Mouse (Mus musculus): ENCODE measurements around the gene Rbmxl1. TPM values are rescaled to one million over a fixed set of nuclear protein-coding genes. Genes with fewer than 3 reads are reported as not detected.
"Not testable (repeated sequence)": the region's sequence is repeated elsewhere in the genome, so short reads cannot be mapped to it uniquely, and the experiment has no call there.

The Rbmxl1 gene
- polyA plus RNA-seq, 1 experiment, result 25.7 TPM

DNA sequence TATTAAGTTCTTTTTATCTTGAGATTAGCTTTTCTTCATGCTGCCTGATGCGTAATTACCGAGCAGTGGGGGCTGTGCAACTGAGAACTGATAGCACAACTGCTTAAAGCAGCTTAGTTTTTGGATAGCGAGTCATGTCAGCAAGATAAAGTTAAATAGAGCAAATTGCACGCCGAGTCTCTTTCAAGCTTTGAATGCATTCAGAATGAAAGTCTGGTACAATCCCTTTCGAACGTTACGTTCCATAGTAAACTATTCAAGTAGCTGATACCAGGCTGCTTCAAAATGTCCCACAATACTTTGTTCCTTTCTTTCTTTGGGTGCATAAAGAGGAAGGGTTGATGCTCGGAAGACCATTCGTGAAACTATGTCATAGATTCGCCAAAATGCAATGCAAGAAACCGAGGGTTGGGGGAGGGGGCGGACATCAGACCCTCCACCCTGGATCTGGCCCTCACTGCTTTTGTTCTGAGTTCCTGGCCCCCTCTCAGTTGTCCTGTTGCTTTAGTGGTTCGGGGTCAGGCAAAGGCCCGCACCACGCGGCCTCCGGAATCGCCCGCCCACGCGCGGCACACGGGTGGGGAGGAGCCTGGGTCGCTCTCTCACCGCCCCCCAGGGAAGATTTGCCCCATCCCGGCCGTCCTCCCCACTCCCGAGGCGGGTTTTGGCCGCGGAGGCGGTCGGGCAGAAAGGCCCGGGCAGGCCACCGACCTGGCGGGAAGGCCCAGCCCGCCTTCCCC, 549 bp downstream of the Rbmxl1 start:
- DNase-seq (ENCODE audit: low read depth, low spot score), result no peak
- WGBS, result 1% methylated on average over 38 of the region's 38 CpGs

DNA sequence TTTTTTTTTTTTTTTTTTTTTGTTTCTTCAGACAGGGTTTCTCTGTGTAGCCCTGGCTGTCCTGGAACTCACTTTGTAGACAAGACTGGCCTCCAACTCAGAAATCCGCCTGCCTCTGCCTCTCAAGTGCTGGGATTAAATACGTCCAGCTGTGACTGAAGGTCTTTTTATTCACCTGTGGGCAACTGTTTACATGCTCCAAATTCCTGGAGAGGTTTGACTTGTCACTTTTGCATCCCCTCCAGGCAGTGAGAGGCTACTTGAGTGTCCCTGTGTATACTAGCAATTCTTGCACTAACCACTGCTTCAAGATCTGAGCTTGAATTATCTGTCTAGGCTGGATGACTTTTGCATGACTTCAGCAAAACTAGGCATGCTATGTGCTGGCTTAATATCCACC, 6.0 kb downstream of the Rbmxl1 start:
- 74% methylated on average over 2 of the region's 2 CpGs for WGBS
- no peak for DNase-seq (ENCODE audit: low read depth, low spot score)

DNA sequence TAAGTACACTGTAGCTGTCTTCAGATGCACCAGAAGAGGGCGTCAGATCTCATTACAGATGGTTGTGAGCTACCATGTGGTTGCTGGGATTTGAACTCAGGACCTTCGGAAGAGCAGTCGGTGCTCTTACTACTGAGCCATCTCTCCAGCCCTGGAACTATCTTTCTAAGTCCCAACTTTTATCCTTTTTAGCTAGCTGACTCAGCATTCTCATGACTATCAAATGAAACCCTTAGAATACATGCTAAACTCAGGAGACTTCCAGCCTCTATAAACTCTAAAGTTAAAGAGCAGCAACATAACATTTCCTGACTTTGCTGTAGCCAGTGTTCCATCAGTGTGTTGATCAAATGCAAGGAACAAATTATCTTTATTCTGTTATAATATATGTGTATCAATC, 12.4 kb downstream of the Rbmxl1 start:
- WGBS, result 98% methylated on average over 3 of the region's 3 CpGs
- DNase-seq (ENCODE audit: low read depth, low spot score), result not testable (repeated sequence)

DNA sequence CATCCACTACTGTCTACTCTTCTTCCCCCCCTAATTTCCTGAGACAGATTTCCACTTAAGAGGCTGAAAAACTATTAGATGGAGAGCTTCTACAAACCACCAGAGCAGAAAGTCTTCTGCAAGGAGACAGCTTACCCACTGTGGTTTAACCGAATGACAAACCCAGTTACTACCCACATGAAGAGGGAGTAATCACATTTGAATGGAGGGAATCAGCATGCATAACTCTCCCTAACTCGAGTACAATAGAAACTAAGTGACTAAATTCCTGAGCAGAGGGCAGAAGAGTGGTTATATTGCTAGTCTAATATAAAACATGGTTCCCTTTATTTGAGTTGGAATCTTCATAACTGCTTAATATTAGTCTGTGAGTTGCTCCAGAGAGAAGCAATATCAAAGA, 15.7 kb downstream of the Rbmxl1 start:
- WGBS, result 44% methylated on average over 2 of the region's 2 CpGs
- DNase-seq (ENCODE audit: low read depth, low spot score), result no peak

DNA sequence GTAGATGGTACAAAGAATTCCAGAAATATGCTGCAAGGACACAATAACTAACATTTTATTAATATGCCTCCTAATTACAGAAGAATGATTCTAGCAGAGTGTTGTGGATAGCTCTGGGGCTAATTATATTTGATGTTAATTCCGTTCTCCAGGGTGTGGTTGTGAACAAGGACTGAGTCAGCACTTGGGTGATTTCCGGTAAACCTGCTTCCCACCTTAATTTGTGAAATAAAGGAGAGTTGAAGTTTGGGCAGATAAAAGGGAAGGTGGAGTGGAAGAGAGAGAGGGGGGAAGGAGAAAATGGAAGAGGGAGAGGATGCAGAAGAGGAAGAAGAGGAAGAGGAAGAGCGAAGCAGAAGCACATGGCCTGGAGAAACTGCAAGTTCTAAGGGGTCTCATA, 19.0 kb downstream of the Rbmxl1 start:
- WGBS, result 69% methylated on average over 3 of the region's 3 CpGs
- DNase-seq (ENCODE audit: low read depth, low spot score), result no peak

DNA sequence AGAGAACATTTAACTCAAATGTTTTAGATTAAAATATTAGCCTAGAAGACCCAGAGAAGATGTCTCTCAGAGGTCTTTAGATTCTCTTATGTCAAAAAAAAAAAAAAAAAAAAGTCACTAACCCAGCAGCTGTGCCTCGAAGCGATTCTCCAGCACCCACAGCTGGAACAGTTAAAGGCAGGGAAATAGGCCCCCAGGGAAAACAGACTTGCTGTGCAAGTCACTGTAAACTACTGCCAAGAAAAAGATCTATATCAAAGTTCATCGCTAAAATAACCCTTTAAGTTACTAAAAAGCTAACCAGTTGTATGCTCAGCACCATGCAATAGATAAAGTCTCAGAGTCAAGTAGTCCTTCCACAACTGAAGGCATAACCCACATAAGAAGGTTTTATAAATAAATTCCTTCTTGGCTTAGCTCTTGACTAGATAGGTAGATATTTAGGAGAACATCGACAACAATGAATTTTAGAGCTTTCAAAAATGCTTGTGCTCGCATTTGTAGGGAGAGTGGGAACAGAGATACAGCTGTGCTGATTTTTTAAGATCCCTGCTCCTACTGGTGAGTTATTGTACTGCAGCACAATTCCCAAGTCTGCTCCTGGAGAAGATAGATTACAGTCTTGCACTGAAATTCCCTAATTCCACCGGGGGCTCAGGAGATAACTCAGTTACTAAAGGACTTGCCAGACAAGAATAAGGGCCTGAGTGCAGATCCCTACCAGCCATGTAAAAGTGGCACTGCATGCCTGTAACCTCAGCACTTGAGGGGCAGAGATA, 31.5 kb downstream of the Rbmxl1 start:
- WGBS, result 46% methylated on average over 6 of the region's 6 CpGs
- no peak for DNase-seq (ENCODE audit: low read depth, low spot score)

DNA sequence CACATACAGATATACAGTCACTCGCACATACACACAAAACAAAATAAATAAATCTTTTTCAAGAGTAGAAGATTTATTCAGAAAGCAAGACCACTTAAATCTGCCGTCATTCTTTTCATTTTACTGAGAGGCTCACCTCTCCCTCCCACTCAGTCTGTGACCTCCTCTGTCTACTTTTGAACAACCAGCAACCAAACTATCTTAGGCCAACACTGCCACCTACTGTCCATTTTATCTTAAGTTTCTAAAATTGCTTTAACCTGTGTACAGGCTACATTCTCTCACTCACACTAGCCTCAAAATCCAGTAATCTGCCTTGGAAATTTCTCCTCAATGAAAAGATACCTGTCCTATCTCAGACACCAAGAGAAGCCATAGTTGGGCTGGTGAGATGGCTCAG, 40.8 kb downstream of the Rbmxl1 start:
- 80% methylated on average over 2 of the region's 2 CpGs for WGBS
- DNase-seq (ENCODE audit: low read depth, low spot score), result no peak

DNA sequence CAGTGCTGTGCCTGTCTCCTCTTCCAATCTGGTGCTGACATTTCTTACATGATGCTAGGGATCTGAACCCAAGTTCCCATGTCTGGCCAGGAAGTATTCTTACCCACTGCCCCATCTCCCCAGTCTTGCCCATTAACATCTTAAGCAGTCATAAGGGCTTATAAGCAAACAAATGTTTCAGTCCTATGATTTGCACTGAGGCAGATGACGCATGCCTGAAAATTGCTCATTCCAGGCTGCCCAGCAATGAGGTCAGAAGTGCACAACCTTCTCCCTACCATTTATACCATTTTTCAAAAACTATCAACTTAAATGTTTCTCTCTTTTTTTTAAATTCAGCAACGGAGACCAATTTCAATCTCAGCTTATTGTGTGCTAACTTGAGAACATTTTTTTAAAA, 44.8 kb downstream of the Rbmxl1 start:
- 60% methylated on average over 2 of the region's 2 CpGs for WGBS
- no peak for DNase-seq (ENCODE audit: low read depth, low spot score)

DNA sequence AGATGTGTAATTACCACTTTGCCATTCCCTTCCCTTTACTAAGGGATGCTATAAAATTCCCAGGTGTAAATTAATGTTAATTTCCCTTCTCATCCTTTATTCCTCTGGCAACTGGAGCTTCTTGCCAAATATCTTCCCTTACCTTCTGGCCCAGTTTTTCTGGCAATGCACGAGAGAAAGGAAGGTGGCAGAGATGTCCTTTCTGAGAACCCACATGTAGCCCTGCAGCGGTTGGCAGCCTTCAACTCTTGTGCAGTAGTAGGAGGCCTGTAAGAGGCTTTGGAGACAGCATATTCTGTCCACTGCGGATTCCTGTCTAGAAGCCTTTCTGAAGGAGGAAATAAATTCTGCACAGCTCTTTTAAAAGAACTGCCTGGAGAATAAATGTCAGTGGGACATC, 52.3 kb downstream of the Rbmxl1 start:
- WGBS, result 69% methylated on average over 3 of the region's 3 CpGs

More for the DNA sequence above, 52.3 kb downstream of the Rbmxl1 start:
- no peak for DNase-seq (ENCODE audit: low read depth, low spot score)

Other genes starting within 250 kb of the Rbmxl1 start
- not detected in 2 replicates for gene Pou4f2, start 72.3 kb downstream of the Rbmxl1 start, polyA plus RNA-seq (2012; rRNA removed)
- gene Slc10a7, start 448 bp upstream of the Rbmxl1 start, polyA plus RNA-seq (2012; rRNA removed), result 8.5 and 9.1 TPM in 2 replicates